Comparison of ENCODE assay signal across 8 mouse cellular contexts in genomic region chr9:102267311-102268027, GRCm38 (mm10).
A peak's percentile ranks its signal among the peaks of the same experiment; 100 is the strongest.
DNase-seq lines count a peak whose midpoint lies in the region; ATAC-seq and TF ChIP-seq lines count a peak whose summit lies in the region.

No protein-coding gene starts in this region.

- H3K4me2 ChIP-seq in forebrain, embryonic 11.5 days (ENCODE audit: low read depth, low read length, severe bottlenecking): peak overlapping the region; percentile 50
- H3K4me2 ChIP-seq in stomach, embryonic 16.5 days (ENCODE audit: low read depth, low read length): peak overlapping the region; percentile 66

- ATAC-seq in forebrain, embryonic 11.5 days (replicated peaks; ENCODE audit: low FRiP score): no peak; the same call in 1 of the 2 replicates
- ATAC-seq in stomach, embryonic 16.5 days (ENCODE audit: insufficient read depth, low FRiP score): no peak

- peaks cover 9% of the 10 kb centered on the region for H3K4me1 ChIP-seq in testis, adult 2 months (ENCODE audit: control insufficient read depth, insufficient read depth, low read length)
- H3K4me1 ChIP-seq in forebrain, embryonic 11.5 days (replicated peaks; ENCODE audit: control insufficient read depth, insufficient read depth, low read length): peaks cover 17% of the 10 kb centered on the region; the same call in 1 of the 2 replicates
- H3K4me1 ChIP-seq in stomach, embryonic 16.5 days (ENCODE audit: control insufficient read depth, insufficient read depth, low read length): 0 out of 2 replicates have a peak, but pooled peaks cover 3% of the 10 kb centered on the region

- no peaks in the 10 kb centered on the region for H3K27me3 ChIP-seq in testis, adult 2 months (ENCODE audit: control insufficient read depth, insufficient read depth, low read length)
- H3K27me3 ChIP-seq in forebrain, embryonic 11.5 days (ENCODE audit: control insufficient read depth, insufficient read depth, low read length): peaks cover 21% of the 10 kb centered on the region
- H3K27me3 ChIP-seq in stomach, embryonic 16.5 days (ENCODE audit: control insufficient read depth, insufficient read depth, low read length): no peaks in the 10 kb centered on the region

- H3K4me3 ChIP-seq in testis, adult 2 months (ENCODE audit: control insufficient read depth, low read depth, low read length): peak overlapping the region; percentile 49
- peak overlapping the region; percentile 23 for H3K4me3 ChIP-seq in forebrain, embryonic 11.5 days (ENCODE audit: low read depth, low read length)
- peak overlapping the region; percentile 41 for H3K4me3 ChIP-seq in stomach, embryonic 16.5 days (replicated peaks; ENCODE audit: low read length)

- no peak overlapping the region; the same call in 1 of the 2 replicates for H3K9ac ChIP-seq in forebrain, embryonic 11.5 days (ENCODE audit: low read length)
- H3K9ac ChIP-seq in stomach, embryonic 16.5 days (ENCODE audit: low read length): peak overlapping the region; percentile 37

- H3K27ac ChIP-seq in testis, adult 2 months (ENCODE audit: control insufficient read depth, insufficient read depth, low read depth, low read length): no peak overlapping the region
- H3K27ac ChIP-seq in forebrain, embryonic 11.5 days (ENCODE audit: low read depth, low read length): no peak overlapping the region
- no peak overlapping the region for H3K27ac ChIP-seq in stomach, embryonic 16.5 days (ENCODE audit: low read length)

- 3% methylated on average over 18 of the region's 18 CpGs for WGBS in forebrain, embryonic 11.5 days
- WGBS in stomach, embryonic 16.5 days: under 1% methylated on average over 18 of the region's 18 CpGs

- no peaks in the 10 kb centered on the region for H3K36me3 ChIP-seq in testis, adult 2 months (ENCODE audit: control insufficient read depth, insufficient read depth, low read length)
- H3K36me3 ChIP-seq in forebrain, embryonic 11.5 days (ENCODE audit: control insufficient read depth, insufficient read depth, low read length): no peaks in the 10 kb centered on the region
- no peaks in the 10 kb centered on the region for H3K36me3 ChIP-seq in stomach, embryonic 16.5 days (ENCODE audit: control insufficient read depth, insufficient read depth, low read length)

- no peak for TF ChIP-seq POLR2A in testis, adult 2 months (IDR thresholded peaks at IDR 0.05; ENCODE audit: control insufficient read depth, low read depth, low read length)

- intact Hi-C loops in heart, postnatal 14 days (cut with DNase I): loop anchor here (2.0 to 10.0 kb wide), 2 partner anchors 85 to 277 kb away; no protein-coding TSS in a partner anchor

- H3K9me3 ChIP-seq in forebrain, embryonic 11.5 days (ENCODE audit: control insufficient read depth, low read length): no peaks in the 10 kb centered on the region
- H3K9me3 ChIP-seq in stomach, embryonic 16.5 days (replicated peaks; ENCODE audit: control insufficient read depth, low read length): no peaks in the 10 kb centered on the region

- no peak for TF ChIP-seq CTCF in testis, adult 2 months (IDR thresholded peaks at IDR 0.05; ENCODE audit: control insufficient read depth, insufficient read depth, insufficient replicate concordance, low read depth, low read length)

- DNase-seq in testis, postnatal 14 days (ENCODE audit: low spot score): no peak
- DNase-seq in forebrain, embryonic 11.5 days (ENCODE audit: low spot score): peak; percentile 68
- DNase-seq in heart, postnatal 14 days: peak; percentile 56 to 62
- peak; percentile 15 for DNase-seq in layer of hippocampus, adult 9-11 months
- peak; percentile 59 for DNase-seq in mesoderm, embryonic 11.5 days (ENCODE audit: low read depth, low spot score)
- DNase-seq in thymus, postnatal 0 days (ENCODE audit: low spot score): no peak

Comparison
In these comparisons a context has a peak if more than half of its experiments do, and no peak if none do; other contexts are left out.
1. DNase-seq: peak in forebrain, embryonic 11.5 days (single experiment), heart, postnatal 14 days (2 of 2), layer of hippocampus, adult 9-11 months (single experiment) and mesoderm, embryonic 11.5 days (single experiment); none in testis, postnatal 14 days (single experiment) and thymus, postnatal 0 days (single experiment).
2. Peak in every context shown above with its lines, with median percentiles within 50 percentile points of each other: H3K4me3 ChIP-seq.